Mouse (Mus musculus) kidney, adult 9 months (tissue): ENCODE measurements around the gene Upb1.
A peak's percentile ranks its signal among the peaks of the same experiment; 100 is the strongest.
"Not testable (repeated sequence)": the region's sequence is repeated elsewhere in the genome, so short reads cannot be mapped to it uniquely, and the experiment has no call there.

Experiments
- DNase-seq: peaks from one replicate; pipeline ENCODE4 v3.0.0; 2022

The Upb1 gene

GRCm38 (mm10) chr10:75400958-75401357 is at the start of gene Upb1:
TSS of gene Upb1 (plus strand) at chr10:75401115.
- DNase-seq: no peak

- no peak for DNase-seq
Observed at GRCm38 (mm10) chr10:75352541-75352940, 48.4 kb upstream of the Upb1 start.

GRCm38 (mm10) chr10:75353838-75354241 is 47.1 kb upstream of the Upb1 start:
- not testable (repeated sequence) for DNase-seq

- no peak for DNase-seq
Observed at GRCm38 (mm10) chr10:75355341-75355740, 45.6 kb upstream of the Upb1 start.

- DNase-seq: peak; percentile 65
Observed at GRCm38 (mm10) chr10:75364214-75364690, 36.7 kb upstream of the Upb1 start.

GRCm38 (mm10) chr10:75364796-75365195 is 36.1 kb upstream of the Upb1 start:
- DNase-seq: no peak

- DNase-seq: no peak
Observed at GRCm38 (mm10) chr10:75365231-75365633, 35.7 kb upstream of the Upb1 start.

- DNase-seq: peak; percentile 28
Observed at GRCm38 (mm10) chr10:75373655-75374351, 27.1 kb upstream of the Upb1 start.

- no peak for DNase-seq
Observed at GRCm38 (mm10) chr10:75378688-75379087, 22.2 kb upstream of the Upb1 start.

GRCm38 (mm10) chr10:75390156-75390555 is 10.8 kb upstream of the Upb1 start:
- peak; percentile 47 for DNase-seq

GRCm38 (mm10) chr10:75390832-75391231 is 10.1 kb upstream of the Upb1 start:
- DNase-seq: peak; percentile 37

GRCm38 (mm10) chr10:75394796-75395195 is 6.1 kb upstream of the Upb1 start:
- DNase-seq: no peak

GRCm38 (mm10) chr10:75396966-75397365 is 3.9 kb upstream of the Upb1 start:
- peak; percentile 60 for DNase-seq

GRCm38 (mm10) chr10:75405916-75406315 is 5.0 kb downstream of the Upb1 start:
- DNase-seq: no peak

- DNase-seq: peak; percentile 96
Observed at GRCm38 (mm10) chr10:75406755-75407154, 5.8 kb downstream of the Upb1 start.

- DNase-seq: peak; percentile 81
Observed at GRCm38 (mm10) chr10:75407741-75408140, 6.8 kb downstream of the Upb1 start.

GRCm38 (mm10) chr10:75411343-75412113 is 10.6 kb downstream of the Upb1 start:
- DNase-seq: peak; percentile 67

GRCm38 (mm10) chr10:75412114-75413103 is 11.5 kb downstream of the Upb1 start:
- peak; percentile 86 for DNase-seq

- DNase-seq: no peak
Observed at GRCm38 (mm10) chr10:75414925-75415324, 14.0 kb downstream of the Upb1 start.

- no peak for DNase-seq
Observed at GRCm38 (mm10) chr10:75417363-75418042, 16.6 kb downstream of the Upb1 start.

GRCm38 (mm10) chr10:75418747-75419146 is 17.8 kb downstream of the Upb1 start:
- DNase-seq: no peak

- peak; percentile 50 for DNase-seq
Observed at GRCm38 (mm10) chr10:75424498-75424901, 23.6 kb downstream of the Upb1 start.
